Mouse (Mus musculus): ENCODE measurements at regions not wholly inside any gene's neighbourhood (a gene's known extent, or its start where the extent isn't known, plus 50 kb on each side); places are given as distances from the start of the nearest gene placed in this dataset.

GRCm38 (mm10) chr11:89247991-89248390 lies 54.1 kb downstream of the Nog start:
- no peak for DNase-seq (ENCODE audit: low read depth)

- no peak for DNase-seq (ENCODE audit: low read depth)
These were observed 58.8 kb downstream of the Nog start for GRCm38 (mm10) chr11:89243370-89243769.

DNA sequence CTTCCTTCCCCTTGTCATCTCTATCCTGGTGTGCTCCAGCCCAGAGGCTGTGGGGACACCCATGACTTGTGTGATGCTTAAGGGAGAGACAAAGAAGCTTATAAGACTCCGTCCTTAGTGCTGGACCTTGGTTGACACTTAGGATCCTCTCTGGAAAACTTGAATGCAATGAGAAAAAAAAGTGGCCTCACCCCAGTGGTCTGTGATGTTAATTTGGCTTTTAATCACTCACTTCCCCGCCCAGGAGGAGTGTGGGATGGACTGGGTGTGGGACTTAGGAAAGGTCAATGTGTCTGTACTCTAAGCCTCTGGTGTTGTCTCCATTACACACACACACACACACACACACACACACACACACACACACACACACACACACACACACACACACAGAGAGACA lies 60.0 kb downstream of the Nog start:
- no peak for DNase-seq (ENCODE audit: low read depth)

GRCm38 (mm10) chr11:89239891-89240290 lies 62.2 kb downstream of the Nog start:
- no peak for DNase-seq (ENCODE audit: low read depth)

DNA sequence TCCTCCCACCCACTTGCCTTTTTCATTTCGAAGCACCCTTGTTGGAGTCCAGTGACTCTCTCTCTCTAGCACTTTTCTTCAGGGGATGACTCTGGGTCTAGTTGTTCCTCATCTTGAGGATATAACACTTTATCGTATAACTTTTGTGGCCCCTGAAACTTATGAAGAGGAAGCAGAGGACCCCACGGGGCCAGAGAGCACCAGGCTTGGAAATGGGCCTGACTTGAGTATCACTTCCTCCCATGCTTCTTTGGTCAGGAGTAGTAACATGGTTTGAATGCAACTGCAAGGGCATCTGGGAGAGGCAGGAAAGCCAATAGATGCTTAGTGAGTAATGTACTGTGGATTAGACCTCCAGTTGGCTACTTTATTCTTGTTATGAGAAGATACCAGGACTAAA lies 65.2 kb downstream of the Nog start:
- no peak for DNase-seq (ENCODE audit: low read depth)

DNA sequence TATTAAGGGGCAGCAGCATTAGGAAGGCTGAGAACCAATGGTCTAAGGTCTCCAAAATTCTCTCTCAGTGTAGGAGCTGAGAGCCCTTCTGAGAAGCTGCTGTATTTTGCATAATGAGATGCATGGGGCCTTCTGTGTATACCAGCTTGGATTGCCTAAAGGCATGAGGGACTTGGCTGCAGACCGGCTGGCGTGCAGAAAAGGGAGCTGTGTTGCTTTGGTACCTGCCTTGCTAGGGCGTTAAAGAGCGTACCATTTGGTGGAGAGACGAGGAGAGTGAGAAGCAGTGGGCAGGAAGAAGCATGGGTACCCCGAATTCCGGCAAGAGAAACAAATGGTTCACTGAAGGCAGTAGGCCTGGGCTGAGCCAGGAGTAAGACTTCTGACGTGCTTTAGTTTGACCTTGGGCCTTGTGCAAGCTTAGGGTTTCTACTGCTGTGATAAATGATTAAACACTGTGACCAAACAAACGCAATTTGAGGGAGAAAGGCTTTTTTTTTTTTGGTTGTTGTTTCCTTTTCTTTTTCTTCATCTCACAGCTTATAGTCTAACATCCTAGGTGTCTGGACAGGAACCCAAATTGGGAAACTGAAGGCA lies 69.2 kb downstream of the Nog start:
- DNase-seq (ENCODE audit: low read depth), result no peak

- DNase-seq (ENCODE audit: low read depth), result no peak
These were observed 72.4 kb downstream of the Nog start for GRCm38 (mm10) chr11:89229726-89230125.

DNA sequence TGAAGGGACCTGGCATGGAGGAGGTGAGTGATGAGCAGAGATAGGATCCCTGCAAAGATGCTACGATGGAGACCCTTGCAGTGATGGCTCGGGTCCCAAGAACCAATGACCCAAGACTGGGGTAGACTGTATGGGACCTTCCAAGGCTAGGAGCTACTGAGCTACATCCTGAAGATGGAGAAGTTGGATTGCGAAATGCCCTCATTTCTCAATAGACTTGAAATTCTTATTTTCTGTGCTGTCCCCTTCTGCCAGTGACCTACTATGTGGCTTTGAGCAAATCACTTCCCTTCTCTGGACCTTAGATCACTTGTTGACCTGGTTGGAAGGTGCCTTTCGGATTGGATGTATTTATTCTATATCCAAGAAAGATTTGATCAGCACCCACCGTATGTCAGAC lies 88.9 kb downstream of the Nog start:
- DNase-seq (ENCODE audit: low read depth), result no peak

DNA sequence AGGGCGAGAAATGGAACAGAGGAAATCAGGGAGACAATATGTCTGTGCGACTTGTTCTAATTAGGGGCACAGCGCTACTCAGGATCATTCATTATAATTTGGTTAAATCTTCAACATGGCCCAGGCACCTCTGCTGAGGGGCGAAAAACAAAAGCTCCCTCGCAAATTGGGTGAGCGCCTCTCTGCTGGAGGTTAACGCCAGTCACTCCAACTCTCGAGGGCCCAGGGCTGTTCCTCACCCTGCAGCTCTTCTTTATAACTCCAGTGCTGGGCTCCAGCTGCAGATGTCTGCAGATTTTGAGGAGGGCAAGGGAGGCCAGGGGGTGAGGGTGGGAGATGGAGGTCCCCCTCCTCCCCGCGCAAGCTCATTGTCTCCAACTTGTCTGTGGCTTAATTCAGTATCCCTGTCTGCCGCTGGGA lies 92.6 kb downstream of the Nog start:
- no peak for DNase-seq (ENCODE audit: low read depth)

- no peak for DNase-seq (ENCODE audit: low read depth)
These were observed 93.1 kb downstream of the Nog start for GRCm38 (mm10) chr11:89209072-89209471.

GRCm38 (mm10) chr11:89206788-89207187 lies 95.3 kb downstream of the Nog start:
- DNase-seq (ENCODE audit: low read depth), result peak; percentile 91

DNA sequence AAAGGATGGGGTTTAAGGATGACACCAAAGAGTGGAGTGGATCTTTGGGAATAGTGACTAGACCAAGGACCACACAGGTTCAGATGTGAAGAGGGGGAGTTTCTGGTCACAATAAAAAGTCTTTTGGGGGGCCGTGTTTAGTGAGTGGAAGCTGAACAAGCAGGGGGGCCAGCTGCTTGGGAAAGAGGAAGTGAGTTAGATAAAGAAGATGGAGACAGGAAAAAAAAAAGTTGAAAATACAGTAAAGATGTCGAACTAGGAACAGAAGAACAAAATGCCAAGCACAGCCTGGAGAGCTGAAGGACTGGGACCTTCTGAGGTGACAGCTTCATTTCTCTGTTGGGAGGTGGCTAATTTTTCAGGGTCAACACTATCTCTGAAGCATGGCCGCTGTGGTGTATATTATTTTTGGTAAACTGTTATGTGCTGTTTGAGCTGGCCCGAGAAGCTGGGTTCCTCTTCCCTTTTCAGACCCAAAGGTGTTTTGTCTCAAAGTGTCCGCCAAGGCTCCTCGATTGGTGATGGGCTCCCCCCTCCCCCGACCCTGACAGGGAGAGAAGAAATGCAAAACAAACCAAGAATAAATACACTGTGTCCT lies 97.1 kb downstream of the Nog start:
- DNase-seq (ENCODE audit: low read depth), result no peak

DNA sequence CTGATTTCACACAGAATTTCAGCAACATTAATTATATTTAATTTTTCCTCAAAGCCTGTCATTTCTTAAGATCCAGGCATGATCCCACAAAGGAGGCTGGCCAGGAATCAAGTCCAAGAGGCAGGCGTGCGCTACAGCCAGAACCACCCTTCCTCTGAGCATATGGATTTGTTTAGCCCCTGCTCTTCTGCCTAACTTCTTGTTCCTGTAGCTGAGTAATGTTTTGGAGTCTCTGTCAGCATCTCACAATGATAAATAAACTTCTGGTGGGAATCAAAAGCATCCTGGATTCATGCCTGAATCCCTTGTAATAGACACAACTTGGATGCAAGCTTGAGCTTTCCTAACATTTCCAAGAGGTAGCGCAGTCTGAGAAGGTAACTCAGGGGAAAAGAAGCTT lies 101.7 kb downstream of the Nog start:
- peak; percentile 20 for DNase-seq (ENCODE audit: low read depth)

DNA sequence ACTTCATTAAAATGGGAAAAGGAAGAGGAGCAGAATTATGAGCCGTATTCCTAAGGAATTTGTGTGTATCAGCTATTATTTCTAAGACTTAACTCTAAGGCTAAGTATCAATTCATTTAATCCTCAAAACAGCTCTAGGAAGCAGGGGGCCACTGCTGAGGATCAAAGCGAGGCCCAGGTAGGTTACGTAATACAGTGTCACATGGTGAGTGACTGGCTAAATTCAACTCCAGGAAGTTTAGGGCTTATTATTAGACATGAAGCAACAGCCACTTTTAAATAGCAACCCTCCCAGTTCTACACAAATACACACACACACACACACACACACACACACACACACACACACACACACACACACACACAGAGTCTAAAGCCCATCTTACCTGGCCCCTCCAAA lies 109.3 kb downstream of the Nog start:
- DNase-seq (ENCODE audit: low read depth), result no peak

DNA sequence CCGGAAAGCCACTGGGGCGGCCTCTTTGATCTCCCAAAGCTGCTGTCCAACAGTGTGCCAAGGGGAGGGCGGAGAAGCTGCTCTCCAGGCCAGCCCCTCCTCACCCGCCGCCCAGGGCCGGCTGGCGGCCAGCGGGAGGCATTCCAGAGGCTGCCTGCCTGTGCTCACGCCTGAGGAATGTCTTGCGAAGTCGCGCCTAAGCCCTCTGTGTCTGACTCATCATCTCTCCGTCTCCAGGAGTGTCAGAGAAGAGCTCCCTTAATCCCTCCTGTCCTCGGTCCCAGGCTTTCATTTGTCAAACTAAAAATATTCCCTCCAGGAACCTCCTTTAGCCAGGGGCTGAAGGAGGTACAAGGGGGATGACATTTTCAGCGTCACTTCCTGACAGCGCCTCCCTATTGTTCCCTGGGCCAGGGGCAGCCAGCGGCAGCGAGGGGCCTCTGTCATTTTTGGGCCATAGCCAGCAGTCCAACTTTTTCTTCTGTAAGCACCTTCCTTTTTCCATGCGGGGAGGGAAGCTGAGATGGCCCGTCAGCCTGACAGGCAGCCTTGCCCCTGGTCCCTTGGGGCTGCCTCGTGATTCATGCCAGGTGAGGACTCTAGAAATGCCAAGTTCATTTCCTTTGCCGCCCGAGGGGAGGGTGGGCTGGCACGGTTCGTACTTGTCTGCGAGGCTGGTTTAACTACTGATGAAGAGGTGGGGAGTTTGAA lies 113.4 kb downstream of the Gm525 start:
- peak; percentile 86 for DNase-seq (ENCODE audit: low read depth)

DNA sequence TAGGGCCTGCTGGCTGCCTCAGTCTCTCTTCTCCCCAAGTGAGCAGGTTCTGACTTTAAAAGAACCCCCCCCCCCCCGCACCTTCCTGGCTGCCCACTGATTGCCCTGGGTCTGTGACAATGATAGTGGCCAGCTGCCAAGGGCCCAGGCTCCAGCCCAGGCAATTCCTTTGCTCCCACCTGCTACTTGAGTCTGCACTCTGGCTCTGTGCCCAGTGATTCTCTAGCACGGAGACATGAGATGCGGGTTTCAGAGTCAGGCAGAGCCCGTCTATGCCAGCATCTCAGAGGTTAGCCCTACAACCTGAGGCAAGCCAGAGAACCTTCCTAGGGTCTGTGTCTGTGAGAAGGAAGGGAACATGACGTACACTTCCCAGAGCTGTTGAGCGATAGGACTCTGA lies 112.2 kb downstream of the Gm525 start:
- no peak for DNase-seq (ENCODE audit: low read depth)

DNA sequence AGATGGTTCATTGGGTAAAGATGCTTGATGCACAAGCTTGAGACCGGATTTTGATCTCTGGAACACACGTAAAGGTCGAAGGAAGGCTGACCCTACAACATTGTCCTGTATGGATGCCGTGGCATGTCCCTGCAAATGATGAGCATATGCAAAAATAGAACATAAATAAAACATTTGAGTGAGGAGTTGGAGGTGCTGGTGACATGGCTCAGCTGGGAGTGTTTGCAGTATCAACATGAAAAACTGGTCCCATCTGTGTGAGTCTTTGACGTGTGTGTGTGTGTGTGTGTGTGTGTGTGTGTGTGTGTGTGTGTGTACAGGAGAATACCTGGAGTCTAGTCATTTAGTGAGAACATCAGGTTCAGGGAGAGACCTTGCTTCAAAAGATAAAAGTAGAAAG lies 107.8 kb downstream of the Gm525 start:
- no peak for DNase-seq (ENCODE audit: low read depth)

DNA sequence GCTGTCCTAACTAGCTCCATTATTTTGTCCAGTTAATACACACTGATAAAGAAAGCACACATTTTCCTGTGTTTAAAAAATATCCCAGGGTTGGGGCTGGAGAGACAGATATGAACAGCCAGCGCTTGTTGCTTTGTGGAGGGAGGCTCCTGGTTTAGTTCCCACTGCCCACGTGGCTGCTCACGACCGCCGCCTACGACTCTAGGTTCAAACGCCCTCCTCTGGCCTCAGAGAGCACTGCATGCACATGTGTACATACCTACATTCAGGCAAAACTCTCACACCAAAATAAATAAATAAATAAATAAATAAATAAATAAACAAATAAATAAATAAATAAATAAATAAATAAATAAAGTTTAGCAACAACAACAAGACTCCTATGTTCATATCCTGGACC lies 104.8 kb downstream of the Gm525 start:
- DNase-seq (ENCODE audit: low read depth), result no peak

DNA sequence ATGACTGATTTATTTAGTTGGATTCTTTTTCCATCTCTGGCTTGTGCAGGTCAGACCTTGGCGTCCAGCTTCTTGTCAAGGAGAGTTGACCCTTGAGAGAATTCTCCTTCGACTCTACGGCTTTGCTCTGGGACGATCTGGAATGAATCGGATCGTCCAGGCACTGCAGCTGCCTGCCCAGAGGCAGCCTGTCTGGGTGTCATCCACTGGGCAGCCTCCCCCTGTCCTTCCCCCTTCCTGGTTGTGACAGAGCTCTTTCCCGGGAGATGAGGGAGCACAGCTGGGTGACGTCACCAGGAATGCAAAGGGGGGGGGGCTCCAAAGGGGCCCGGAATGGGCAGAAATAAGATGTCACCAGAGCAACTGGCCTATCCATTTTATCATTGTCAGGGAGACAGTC lies 101.9 kb downstream of the Gm525 start:
- no peak for DNase-seq (ENCODE audit: low read depth)

GRCm38 (mm10) chr11:89174967-89175366 lies 101.3 kb downstream of the Gm525 start:
- no peak for DNase-seq (ENCODE audit: low read depth)

GRCm38 (mm10) chr11:89165278-89165677 lies 91.6 kb downstream of the Gm525 start:
- DNase-seq (ENCODE audit: low read depth), result peak; percentile 56

DNA sequence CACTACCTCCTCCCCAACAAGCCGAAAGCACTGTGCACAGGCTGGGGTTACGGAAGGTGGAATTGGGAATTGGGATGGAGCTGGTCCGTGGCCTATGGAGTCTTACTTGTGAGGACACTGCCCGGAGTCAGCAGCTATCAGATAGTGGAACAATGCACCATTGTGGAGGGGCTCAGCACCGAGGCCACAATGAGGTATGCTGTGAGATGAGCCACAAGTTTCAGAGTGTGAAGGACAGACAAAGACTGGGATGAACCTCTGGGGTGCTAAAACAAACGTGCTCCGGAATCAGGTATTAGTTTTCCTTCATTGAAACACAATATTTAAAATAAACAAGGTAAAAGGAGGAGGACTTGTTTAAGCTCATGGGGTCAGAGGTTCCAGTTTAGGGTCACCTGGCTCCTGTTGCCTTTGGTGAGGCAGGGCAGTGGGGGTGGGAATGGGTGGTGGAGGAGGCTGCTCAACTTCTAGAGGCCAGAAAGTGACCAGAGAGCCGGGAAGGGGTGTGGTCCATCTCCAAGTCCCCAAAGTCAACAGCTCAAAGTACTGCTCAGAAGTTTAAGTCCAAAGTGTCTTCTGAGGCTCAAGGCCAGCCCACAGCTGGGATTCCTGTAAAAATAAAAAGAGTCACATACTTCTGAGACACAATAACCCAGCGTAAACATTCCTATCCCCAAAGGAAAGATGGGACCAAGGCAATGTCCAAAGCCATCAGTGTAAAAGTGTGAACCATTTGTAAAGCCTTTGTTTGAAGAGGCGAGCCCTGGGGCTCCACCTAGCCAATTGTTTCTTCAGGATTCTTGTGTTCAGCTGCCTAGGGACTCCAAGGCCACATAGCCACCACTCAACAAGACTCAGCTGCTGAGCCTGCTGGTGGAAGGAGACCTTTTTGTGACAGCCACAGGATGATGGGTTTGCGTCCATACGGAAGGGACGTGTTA lies 80.1 kb downstream of the Gm525 start:
- DNase-seq (ENCODE audit: low read depth), result no peak

DNA sequence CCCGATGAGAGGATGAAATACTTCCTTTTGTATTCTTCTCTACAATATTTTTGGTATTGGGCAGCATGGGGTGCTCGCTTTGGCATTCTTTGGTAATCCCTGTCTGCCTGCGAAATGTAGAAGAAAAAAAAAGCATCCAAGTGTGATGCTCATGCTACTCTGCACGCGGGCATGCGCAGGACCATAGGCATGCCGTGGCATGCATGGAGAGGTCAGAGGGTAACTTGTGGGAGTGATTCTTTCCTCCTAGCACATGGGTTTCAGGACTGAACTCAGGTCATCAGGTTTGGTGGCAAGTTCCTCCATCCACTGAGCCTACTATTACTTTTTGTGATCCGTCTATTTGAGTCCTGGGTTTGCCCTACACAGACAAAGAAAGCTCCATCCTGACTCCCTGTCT lies 74.3 kb downstream of the Gm525 start:
- DNase-seq (ENCODE audit: low read depth), result no peak
